Mouse (Mus musculus) stomach, embryonic 14.5 days (tissue): Measurements from ENCODE around the gene Sclt1. TPM values are rescaled to one million over a fixed set of nuclear protein-coding genes. Genes with fewer than 3 reads are reported as not detected.

Experiments used
- ATAC-seq: fragments of 200-750 bp; cut with Nextera tagmentation; 2 replicates; pipeline ENCODE4 v1.8.0; 2017; ENCODE audit warnings: low read depth, moderate TSS enrichment; ENCODE audit not compliant: insufficient number of reproducible peaks, insufficient read depth, low FRiP score
- H3K27ac ChIP-seq: fragments of 300-500 bp; sonication (generic); 2 replicates; pipeline ENCODE4 v1.5.1; 2014; ENCODE audit warnings: mild to moderate bottlenecking, low read length, moderate library complexity, mixed read lengths
- H3K27me3 ChIP-seq: fragments of 300-500 bp; sonication (generic); 2 replicates; pipeline ENCODE4 v1.6.1; 2014; ENCODE audit warnings: low read length, control low read depth, mixed read lengths; ENCODE audit not compliant: control insufficient read depth, insufficient read depth
- H3K36me3 ChIP-seq: fragments of 300-500 bp; sonication (generic); 2 replicates; pipeline ENCODE4 v1.6.1; 2014; ENCODE audit warnings: mild to moderate bottlenecking, control low read depth, low read length, moderate library complexity, mixed read lengths; ENCODE audit not compliant: control insufficient read depth, insufficient read depth
- H3K4me1 ChIP-seq: fragments of 300-500 bp; sonication (generic); 2 replicates; pipeline ENCODE4 v1.6.1; 2014; ENCODE audit warnings: low read length, control low read depth, mixed read lengths; ENCODE audit not compliant: control insufficient read depth, insufficient read depth
- H3K4me2 ChIP-seq: fragments of 300-500 bp; sonication (generic); replicated peaks from 2 replicates; pipeline ENCODE4 v1.6.1; 2014; ENCODE audit warnings: low read depth, low read length, control low read depth
- H3K4me3 ChIP-seq: fragments of 300-500 bp; sonication (generic); 2 replicates; pipeline ENCODE4 v1.5.1; 2014; ENCODE audit warnings: low read depth, low read length, control low read depth
- H3K9ac ChIP-seq: fragments of 300-500 bp; sonication (generic); replicated peaks from 2 replicates; pipeline ENCODE4 v1.6.1; 2014; ENCODE audit warnings: low read depth, mild to moderate bottlenecking, control low read depth, low read length, moderate library complexity, mixed read lengths
- H3K9me3 ChIP-seq: fragments of 300-500 bp; sonication (generic); 2 replicates; pipeline ENCODE4 v1.6.1; 2016; ENCODE audit warnings: low read depth, low read length, control low read depth; ENCODE audit not compliant: control insufficient read depth
- WGBS: fragments of 180-500 bp; shearing (Covaris S2); extraction: QIAGEN DNeasy Blood & Tissue Kit; methylation state at CpG from one replicate; pipeline ENCODE4 v1.1.7; 2014; 5-methylcytosine and 5-hydroxymethylcytosine counted together
- polyA plus RNA-seq: library from polyadenylated mRNA; unstranded; fragments of >200 nt; fragmentation: Nextera tagmentation; extraction: Ambion mirVana; gene quantifications from 2 replicates; pipeline ENCODE4 v1.2.1, GENCODE M21; 2014

Sclt1 gene
- polyA plus RNA-seq, 1 experiment from 2014 or later: 22.9 TPM

- Histone ChIP-seq H3K4me2 (no peak overlapping the region), H3K36me3 (peaks cover 37% of the 10 kb centered on the region), H3K27ac (no peak overlapping the region), H3K4me3 (no peak overlapping the region), H3K9me3 (no peaks in the 10 kb centered on the region), H3K4me1 (no peaks in the 10 kb centered on the region), H3K27me3 (no peaks in the 10 kb centered on the region), H3K9ac (no peak overlapping the region)
- ATAC-seq: no peak
- 88% methylated on average over 9 of the region's 9 CpGs for whole genome bisulfite sequencing
Observed at GRCm38 (mm10) chr3:41613706-41614105, 128.6 kb downstream of the Sclt1 start.

DNA sequence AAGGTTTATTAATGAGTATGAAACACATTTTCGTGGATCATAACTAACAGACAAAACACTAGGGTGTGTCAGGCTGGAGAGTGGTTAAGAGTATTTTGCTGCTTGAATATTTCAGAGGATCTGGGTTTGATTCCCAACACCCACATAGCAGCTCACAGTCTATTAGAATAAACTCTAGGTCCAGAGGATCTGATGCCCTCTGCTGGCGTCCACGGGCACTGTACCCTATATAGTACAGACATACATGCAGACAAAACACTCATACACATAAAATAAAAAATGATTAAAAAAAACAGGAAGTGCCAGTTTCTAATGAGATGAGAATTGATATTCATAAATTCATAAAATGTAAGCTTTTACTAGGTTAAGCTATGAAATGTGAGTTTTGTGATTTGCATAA is 130.1 kb downstream of the Sclt1 start:
- WGBS: 93% methylated on average over 3 of the region's 3 CpGs
- Histone ChIP-seq H3K27ac (no peak overlapping the region), H3K27me3 (no peaks in the 10 kb centered on the region), H3K9ac (no peak overlapping the region), H3K4me2 (no peak overlapping the region), H3K9me3 (no peaks in the 10 kb centered on the region), H3K4me1 (no peaks in the 10 kb centered on the region), H3K36me3 (peaks cover 37% of the 10 kb centered on the region), H3K4me3 (no peak overlapping the region)
- ATAC-seq: no peak

- H3K27ac ChIP-seq: no peak overlapping the region
- WGBS: 90% methylated on average over 5 of the region's 5 CpGs
- H3K9ac ChIP-seq: no peak overlapping the region
- no peak overlapping the region for H3K4me3 ChIP-seq
- no peak overlapping the region for H3K4me2 ChIP-seq
- no peaks in the 10 kb centered on the region for H3K9me3 ChIP-seq
- no peaks in the 10 kb centered on the region for H3K4me1 ChIP-seq
- H3K36me3 ChIP-seq: peaks cover 36% of the 10 kb centered on the region
- no peaks in the 10 kb centered on the region for H3K27me3 ChIP-seq
- no peak for ATAC-seq
Observed at GRCm38 (mm10) chr3:41609071-41609470, 133.2 kb downstream of the Sclt1 start.

DNA sequence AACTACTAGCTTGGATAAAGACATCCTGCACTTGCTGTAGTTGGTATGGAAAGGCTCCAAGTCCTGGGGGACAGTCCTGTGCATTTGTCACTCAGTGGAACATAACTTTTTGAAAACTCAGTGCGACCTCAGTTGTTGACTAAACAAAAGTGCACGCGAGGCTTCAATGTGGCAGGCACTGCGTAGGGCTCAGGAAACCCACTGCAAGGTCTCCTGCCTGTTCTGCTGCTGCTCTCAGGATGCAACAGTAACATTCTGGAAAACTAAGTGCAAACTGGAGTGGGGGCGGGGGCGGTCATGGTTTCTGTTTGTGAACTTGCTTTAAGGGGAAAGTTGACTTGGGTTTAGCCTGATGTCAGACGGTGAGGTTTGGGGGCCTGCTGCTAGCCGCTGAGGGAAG is 134.8 kb downstream of the Sclt1 start:
- 84% methylated on average over 8 of the region's 8 CpGs for WGBS
- H3K27ac ChIP-seq: no peak overlapping the region
- H3K4me3 ChIP-seq: no peak overlapping the region
- no peak overlapping the region for H3K9ac ChIP-seq
- peaks cover 25% of the 10 kb centered on the region for H3K36me3 ChIP-seq
- ATAC-seq: no peak
- peaks cover 5% of the 10 kb centered on the region; the same call in 1 of the 2 replicates for H3K4me1 ChIP-seq
- H3K9me3 ChIP-seq: no peaks in the 10 kb centered on the region
- H3K4me2 ChIP-seq: no peak overlapping the region
- no peaks in the 10 kb centered on the region for H3K27me3 ChIP-seq

DNA sequence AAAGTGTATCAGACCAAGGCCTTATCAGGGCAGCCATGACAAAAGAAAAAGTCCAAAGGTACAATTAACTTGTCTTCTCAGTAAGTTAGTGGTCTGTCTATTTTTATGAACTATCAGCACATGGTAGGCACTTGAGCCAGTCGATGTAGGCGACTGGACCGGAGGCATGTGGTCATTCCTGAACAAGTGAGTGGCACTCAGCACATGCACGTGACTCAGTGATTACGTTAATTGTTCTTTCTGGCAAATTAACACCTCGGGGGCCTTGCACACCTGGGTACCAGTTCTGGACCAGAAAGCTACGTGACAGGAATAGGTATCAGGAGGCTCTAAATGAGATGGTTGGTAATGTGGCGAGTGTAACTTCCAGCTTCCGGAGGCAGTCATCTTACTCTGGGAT is 135.3 kb downstream of the Sclt1 start:
- ATAC-seq: no peak
- H3K27me3 ChIP-seq: no peaks in the 10 kb centered on the region
- H3K4me1 ChIP-seq: peaks cover 5% of the 10 kb centered on the region; the same call in 1 of the 2 replicates
- no peak overlapping the region for H3K4me2 ChIP-seq
- H3K9me3 ChIP-seq: no peaks in the 10 kb centered on the region
- no peak overlapping the region for H3K4me3 ChIP-seq
- WGBS: 94% methylated on average over 9 of the region's 9 CpGs
- H3K9ac ChIP-seq: no peak overlapping the region
- H3K27ac ChIP-seq: no peak overlapping the region
- peaks cover 25% of the 10 kb centered on the region for H3K36me3 ChIP-seq

GRCm38 (mm10) chr3:41606330-41606664 is 136.0 kb downstream of the Sclt1 start:
- peaks cover 19% of the 10 kb centered on the region; the same call in 1 of the 2 replicates for H3K36me3 ChIP-seq
- H3K4me2 ChIP-seq: no peak overlapping the region
- WGBS: 88% methylated on average over 4 of the region's 4 CpGs
- no peaks in the 10 kb centered on the region for H3K9me3 ChIP-seq
- ATAC-seq: no peak
- no peak overlapping the region for H3K27ac ChIP-seq
- H3K27me3 ChIP-seq: no peaks in the 10 kb centered on the region
- peaks cover 5% of the 10 kb centered on the region; the same call in 1 of the 2 replicates for H3K4me1 ChIP-seq
- H3K4me3 ChIP-seq: no peak overlapping the region
- H3K9ac ChIP-seq: no peak overlapping the region

DNA sequence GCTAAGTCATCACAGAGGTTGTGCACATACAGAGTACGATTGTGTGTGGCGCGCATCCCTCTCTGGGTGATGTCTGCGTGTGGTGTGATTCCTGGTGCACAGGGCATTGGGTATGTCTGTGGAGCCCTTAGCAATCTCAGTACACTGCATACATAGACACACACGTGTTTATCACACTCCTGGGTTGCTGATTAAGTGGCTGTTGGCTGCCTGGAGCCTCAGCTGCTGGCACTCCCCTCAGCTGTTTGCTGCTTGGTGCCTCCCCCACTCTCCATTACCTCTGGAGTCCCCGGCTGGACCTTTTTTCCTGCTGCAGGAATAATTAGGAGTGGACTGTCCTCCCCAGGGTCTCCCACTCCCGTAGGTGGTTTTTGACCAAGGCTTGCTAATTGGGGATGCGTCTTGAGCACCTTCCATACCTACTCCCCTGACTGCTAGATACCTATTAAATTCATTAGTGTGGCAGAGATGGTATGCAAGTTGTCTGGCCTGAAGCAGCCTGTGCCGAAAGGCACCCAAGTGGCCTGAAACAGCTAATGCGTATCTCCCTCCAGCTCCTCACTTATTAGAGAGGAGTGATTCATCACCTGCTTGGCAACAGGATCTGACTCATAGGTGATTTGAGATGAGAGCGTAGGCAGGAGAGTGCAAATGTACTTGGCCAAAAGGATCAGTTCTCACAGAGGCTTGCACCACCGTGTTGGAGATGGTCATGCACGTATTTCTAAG is 136.5 kb downstream of the Sclt1 start:
- Histone ChIP-seq H3K27ac (no peak overlapping the region), H3K4me3 (no peak overlapping the region), H3K4me1 (peaks cover 5% of the 10 kb centered on the region; the same call in 1 of the 2 replicates), H3K36me3 (peaks cover 17% of the 10 kb centered on the region; the same call in 1 of the 2 replicates), H3K27me3 (no peaks in the 10 kb centered on the region), H3K9me3 (no peaks in the 10 kb centered on the region), H3K4me2 (no peak overlapping the region), H3K9ac (no peak overlapping the region)
- no peak for ATAC-seq
- WGBS: 87% methylated on average over 13 of the region's 13 CpGs

DNA sequence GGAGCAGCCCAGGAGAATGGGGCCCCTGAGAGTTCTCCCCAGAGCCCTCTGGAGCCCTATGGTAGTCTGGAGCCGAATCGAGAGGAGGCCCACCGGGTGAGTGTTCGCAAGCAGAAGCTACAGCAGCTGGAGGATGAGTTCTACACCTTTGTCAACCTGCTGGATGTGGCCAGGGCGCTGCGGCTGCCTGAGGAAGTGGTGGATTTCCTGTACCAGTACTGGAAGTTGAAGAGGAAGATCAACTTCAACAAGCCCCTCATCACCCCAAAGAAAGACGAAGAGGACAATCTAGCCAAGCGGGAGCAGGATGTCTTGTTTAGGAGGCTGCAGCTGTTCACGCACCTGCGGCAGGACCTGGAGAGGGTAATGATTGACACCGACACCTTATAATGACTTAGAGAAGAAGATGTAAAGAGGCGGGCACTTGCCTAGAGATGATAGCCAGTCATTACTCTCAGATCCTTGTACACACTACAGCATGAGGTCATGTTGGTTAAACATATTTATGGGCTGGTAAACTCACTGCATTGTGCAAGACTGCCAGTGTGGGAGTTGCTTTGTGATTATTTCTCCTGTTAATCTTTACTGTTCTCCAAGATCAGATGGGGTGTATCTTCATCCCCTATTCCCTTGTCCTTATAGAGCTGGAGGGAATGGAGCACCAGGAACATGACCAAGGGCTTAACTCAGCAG is 137.5 kb downstream of the Sclt1 start:
- no peak overlapping the region for H3K4me3 ChIP-seq
- peaks cover 12% of the 10 kb centered on the region; the same call in 1 of the 2 replicates for H3K36me3 ChIP-seq
- WGBS: 84% methylated on average over 12 of the region's 12 CpGs
- H3K27ac ChIP-seq: no peak overlapping the region
- H3K4me2 ChIP-seq: no peak overlapping the region
- H3K27me3 ChIP-seq: no peaks in the 10 kb centered on the region
- no peak overlapping the region for H3K9ac ChIP-seq
- no peaks in the 10 kb centered on the region for H3K9me3 ChIP-seq
- ATAC-seq: no peak
- H3K4me1 ChIP-seq: peaks cover 5% of the 10 kb centered on the region; the same call in 1 of the 2 replicates
